In genomic region chr10:27652694-27653335, GRCm38 (mm10) we compare ENCODE assay signal across 10 mouse cellular contexts. TPM values are rescaled to one million over a fixed set of nuclear protein-coding genes. Genes with fewer than 3 reads are reported as not detected.
A peak's percentile ranks its signal among the peaks of the same experiment; 100 is the strongest.
DNase-seq lines count a peak whose midpoint lies in the region; ATAC-seq and TF ChIP-seq lines count a peak whose summit lies in the region.
"Had no signal": no experiment of that assay in that cellular context is flagged by ENCODE, and none has a peak within 500 bp of the region (broad histone marks: within the 10 kb centered on the region; RNA-seq: fewer than 3 reads in every experiment).

No protein-coding gene starts in this region.

- no peak overlapping the region for H3K4me3 ChIP-seq in hindbrain, embryonic 11.5 days (ENCODE audit: low read depth, low read length)
- H3K4me3 ChIP-seq in hindbrain, embryonic 10.5 days = no peak overlapping the region
- no peak overlapping the region for H3K4me3 ChIP-seq in cortical plate, adult 2 months (ENCODE audit: insufficient read depth, low read length)
- no peak overlapping the region for H3K4me3 ChIP-seq in hindbrain, embryonic 13.5 days
- H3K4me3 ChIP-seq: stomach, embryonic 15.5 days had no signal

- no peaks in the 10 kb centered on the region for H3K9me3 ChIP-seq in hindbrain, embryonic 11.5 days (ENCODE audit: control insufficient read depth, low read length)
- no peaks in the 10 kb centered on the region for H3K9me3 ChIP-seq in hindbrain, embryonic 10.5 days
- no peaks in the 10 kb centered on the region for H3K9me3 ChIP-seq in hindbrain, embryonic 13.5 days
- H3K9me3 ChIP-seq: G1E; stomach, embryonic 15.5 days had no signal

- 61% methylated on average over 8 of the region's 8 CpGs for WGBS in hindbrain, embryonic 11.5 days
- WGBS in hindbrain, embryonic 10.5 days = 61% methylated on average over 8 of the region's 8 CpGs
- WGBS in hindbrain, embryonic 13.5 days = 52% methylated on average over 8 of the region's 8 CpGs

- no peaks in the 10 kb centered on the region for H3K36me3 ChIP-seq in hindbrain, embryonic 11.5 days (ENCODE audit: control insufficient read depth, insufficient read depth, low read length)
- H3K36me3 ChIP-seq in hindbrain, embryonic 10.5 days = no peaks in the 10 kb centered on the region
- no peaks in the 10 kb centered on the region for H3K36me3 ChIP-seq in hindbrain, embryonic 13.5 days
- H3K36me3 ChIP-seq: G1E; stomach, embryonic 15.5 days had no signal

- H3K4me2 ChIP-seq in hindbrain, embryonic 11.5 days (replicated peaks; ENCODE audit: low read depth, low read length) = no peak overlapping the region
- no peak overlapping the region for H3K4me2 ChIP-seq in hindbrain, embryonic 13.5 days
- H3K4me2 ChIP-seq: stomach, embryonic 15.5 days had no signal

- DNase-seq in hindbrain, embryonic 11.5 days (ENCODE audit: low spot score) = peak; percentile 24
- DNase-seq in hindbrain, embryonic 10.5 days (ENCODE audit: low spot score) = no peak
- peak; percentile 29 for DNase-seq in 3T3-L1 (ENCODE audit: low read depth, low spot score)
- DNase-seq in thymus, postnatal 4 days = no peak
- no peak for DNase-seq in cerebellum, postnatal 25 days
- no peak for DNase-seq in adrenal gland, postnatal 25 days

- H3K4me1 ChIP-seq in hindbrain, embryonic 11.5 days (replicated peaks; ENCODE audit: control insufficient read depth, insufficient read depth, low read length) = no peaks in the 10 kb centered on the region
- H3K4me1 ChIP-seq in hindbrain, embryonic 10.5 days (replicated peaks) = peaks cover 7% of the 10 kb centered on the region
- peaks cover 2% of the 10 kb centered on the region; the same call in 1 of the 2 replicates for H3K4me1 ChIP-seq in cortical plate, adult 2 months (ENCODE audit: control insufficient read depth, insufficient read depth, low read length)
- 0 out of 2 replicates have a peak, but pooled peaks cover 3% of the 10 kb centered on the region for H3K4me1 ChIP-seq in hindbrain, embryonic 13.5 days (replicated peaks)
- H3K4me1 ChIP-seq: stomach, embryonic 15.5 days had no signal

- TF ChIP-seq CTCF in cortical plate, adult 2 months (IDR thresholded peaks at IDR 0.05; ENCODE audit: extremely low read depth, insufficient read depth, low read length) = no peak

- H3K27me3 ChIP-seq in hindbrain, embryonic 11.5 days (ENCODE audit: control insufficient read depth, insufficient read depth, low read length) = no peaks in the 10 kb centered on the region
- no peaks in the 10 kb centered on the region for H3K27me3 ChIP-seq in hindbrain, embryonic 10.5 days (ENCODE audit: insufficient read depth, poor library complexity, severe bottlenecking)
- no peaks in the 10 kb centered on the region for H3K27me3 ChIP-seq in hindbrain, embryonic 13.5 days
- H3K27me3 ChIP-seq: stomach, embryonic 15.5 days had no signal

- no peak overlapping the region for H3K9ac ChIP-seq in hindbrain, embryonic 11.5 days (ENCODE audit: low read depth, low read length)
- H3K9ac ChIP-seq in hindbrain, embryonic 13.5 days = no peak overlapping the region
- H3K9ac ChIP-seq: stomach, embryonic 15.5 days had no signal

- ATAC-seq in hindbrain, embryonic 11.5 days (ENCODE audit: low FRiP score) = peak; percentile 39; the same call in 1 of the 2 replicates
- 0 out of 2 replicates have a peak, but pooled peaks have one; percentile 63 for ATAC-seq in hindbrain, embryonic 13.5 days (ENCODE audit: low FRiP score)

- no peak overlapping the region; the same call in 1 of the 2 replicates for H3K27ac ChIP-seq in hindbrain, embryonic 11.5 days (ENCODE audit: low read depth, low read length)
- no peak overlapping the region for H3K27ac ChIP-seq in hindbrain, embryonic 10.5 days
- H3K27ac ChIP-seq in cortical plate, adult 2 months (ENCODE audit: insufficient read depth, low read length) = 0 out of 2 replicates have a peak overlapping the region, but pooled peaks have one; percentile 10
- no peak overlapping the region; the same call in 1 of the 2 replicates for H3K27ac ChIP-seq in hindbrain, embryonic 13.5 days
- H3K27ac ChIP-seq: stomach, embryonic 15.5 days had no signal

- TF ChIP-seq POLR2A in cortical plate, adult 2 months (IDR thresholded peaks at IDR 0.05; ENCODE audit: extremely low read depth, insufficient read depth, low read length) = no peak

RNA-seq across cellular contexts. Expression of gene Lama2, which starts 33.3 kb away (rescaled TPM):
- polyA plus RNA-seq in hindbrain, embryonic 11.5 days (2014; fragmentation: Nextera tagmentation; extraction: Ambion mirVana) = 11.8 and 14.8 TPM in 2 replicates
- 4.1 and 6.6 TPM in 2 replicates for polyA plus RNA-seq in hindbrain, embryonic 10.5 days (2016; fragmentation: Nextera tagmentation; extraction: Ambion mirVana)
- 6.5 and 7.5 TPM in 2 replicates for polyA plus RNA-seq in cortical plate, adult 2 months (2012; rRNA removed)
- polyA plus RNA-seq in hindbrain, embryonic 13.5 days (2015; fragmentation: Nextera tagmentation; extraction: Ambion mirVana) = 5.8 and 7.8 TPM in 2 replicates
- 21.3 and 25.6 TPM in 2 replicates for total RNA-seq in adrenal gland, postnatal 25 days (2021)
- polyA plus RNA-seq: G1E had no signal

Comparison
In these comparisons a context has a peak if more than half of its experiments do, and no peak if none do; other contexts are left out.
1. DNase-seq: peak in hindbrain, embryonic 11.5 days (single experiment) and 3T3-L1 (single experiment); none in hindbrain, embryonic 10.5 days (single experiment), thymus, postnatal 4 days (single experiment), cerebellum, postnatal 25 days (0 of 2) and adrenal gland, postnatal 25 days (single experiment).